Mouse (Mus musculus) thymus, postnatal 10 days (tissue): Measurements from ENCODE around the gene Il22.
"Not testable (repeated sequence)": the region's sequence is repeated elsewhere in the genome, so short reads cannot be mapped to it uniquely, and the experiment has no call there.

Experiments used
- DNase-seq, 2 experiments: peaks; one replicate each; pipeline ENCODE4 v3.0.0; 2021; ENCODE audit warnings: low spot score in 2 of 2

The Il22 gene

GRCm38 (mm10) chr10:118204642-118205041, at the start of gene Il22:
Il22 (plus strand) TSS chr10:118204942.
- no peak for DNase-seq

GRCm38 (mm10) chr10:118155932-118156331, 48.8 kb upstream of the Il22 start:
- DNase-seq = peak in 1 of 2 experiments; percentile 34

- no peak for DNase-seq
These were observed 43.6 kb upstream of the Il22 start for GRCm38 (mm10) chr10:118161131-118161530.

- no peak for DNase-seq
These were observed 35.5 kb upstream of the Il22 start for GRCm38 (mm10) chr10:118169212-118169611.

- peak in 1 of 2 experiments; percentile 7 for DNase-seq
These were observed 32.3 kb upstream of the Il22 start for GRCm38 (mm10) chr10:118172416-118172815.

- DNase-seq = no peak
These were observed 31.9 kb upstream of the Il22 start for GRCm38 (mm10) chr10:118172876-118173275.

- not testable (repeated sequence) for DNase-seq
These were observed 29.2 kb upstream of the Il22 start for GRCm38 (mm10) chr10:118175542-118175941.

GRCm38 (mm10) chr10:118178735-118179151, 26.0 kb upstream of the Il22 start:
- DNase-seq = no peak

- no peak for DNase-seq
These were observed 25.5 kb upstream of the Il22 start for GRCm38 (mm10) chr10:118179265-118179664.

- DNase-seq = not testable (repeated sequence)
These were observed 9.6 kb upstream of the Il22 start for GRCm38 (mm10) chr10:118195150-118195549.

GRCm38 (mm10) chr10:118215719-118216393, 11.1 kb downstream of the Il22 start:
- not testable (repeated sequence) for DNase-seq

- not testable (repeated sequence) for DNase-seq
These were observed 22.9 kb downstream of the Il22 start for GRCm38 (mm10) chr10:118227629-118228028.

- DNase-seq = not testable (repeated sequence)
These were observed 27.9 kb downstream of the Il22 start for GRCm38 (mm10) chr10:118232607-118233006.

- DNase-seq = not testable (repeated sequence)
These were observed 35.9 kb downstream of the Il22 start, which contains the start of gene Gm32717 for GRCm38 (mm10) chr10:118240680-118241079. Gm32717 (minus strand) TSS chr10:118240780.

- DNase-seq = peak in 1 of 2 experiments; percentile 1
These were observed 44.4 kb downstream of the Il22 start for GRCm38 (mm10) chr10:118249006-118249595.

GRCm38 (mm10) chr10:118250852-118251295, 46.1 kb downstream of the Il22 start:
- peak in 1 of 2 experiments; percentile 30 for DNase-seq

- not testable (repeated sequence) for DNase-seq
These were observed 53.6 kb downstream of the Il22 start, which contains the start of gene Gm32802 for GRCm38 (mm10) chr10:118258388-118258787. Gm32802 (plus strand) TSS chr10:118258688.
